Mouse (Mus musculus) thymus, postnatal 4 days (tissue): ENCODE measurements around the gene Map3k12.
A peak's percentile ranks its signal among the peaks of the same experiment; 100 is the strongest.

Experiments used
- DNase-seq: peaks from one replicate; pipeline ENCODE4 v3.0.0; 2021

Map3k12 gene

GRCm38 (mm10) chr15:102458050-102458736 lies 58.7 kb downstream of the Map3k12 start:
- DNase-seq = peak; percentile 52

DNA sequence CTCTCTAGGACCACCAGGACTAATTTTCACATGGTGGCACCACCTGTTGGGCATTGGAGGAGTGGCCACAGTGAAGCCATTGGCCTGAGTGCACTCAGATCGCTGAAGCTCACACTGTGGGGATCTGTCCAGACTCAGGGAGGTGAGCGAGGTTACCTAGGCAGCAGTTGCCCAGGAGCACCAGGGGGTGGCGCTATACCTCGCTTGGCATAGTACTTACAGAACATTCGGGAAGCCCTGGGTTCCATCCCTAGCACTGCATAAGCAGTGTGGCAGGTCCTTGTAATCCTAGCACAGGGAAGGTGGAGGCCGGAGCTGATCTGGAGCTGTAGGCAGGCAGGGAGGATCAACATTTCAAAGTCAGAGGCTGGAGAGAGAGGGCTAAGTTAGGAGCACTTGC lies 60.9 kb downstream of the Map3k12 start:
- peak; percentile 58 for DNase-seq

- DNase-seq = no peak
These were observed 65.0 kb downstream of the Map3k12 start for GRCm38 (mm10) chr15:102451666-102452430.

DNA sequence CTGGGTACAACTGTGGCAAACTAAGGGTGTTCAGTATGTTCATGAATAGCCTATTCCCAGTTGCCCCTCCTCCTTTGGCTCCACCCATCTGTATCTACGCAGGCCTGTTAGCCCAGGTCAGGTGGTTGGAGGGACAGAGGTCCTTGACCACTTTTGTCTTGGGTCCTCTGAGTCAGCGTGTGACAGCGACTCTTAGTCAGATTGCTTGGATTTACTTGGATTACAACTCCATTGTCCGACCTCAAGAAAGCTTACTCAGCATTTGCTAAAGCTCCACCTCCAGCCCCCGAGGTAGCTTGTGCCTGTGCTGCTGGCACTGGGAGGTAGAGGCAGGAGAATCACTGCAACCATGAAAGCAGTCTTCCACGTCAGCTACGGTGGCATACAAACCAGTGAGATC lies 65.9 kb downstream of the Map3k12 start:
- DNase-seq = no peak

DNA sequence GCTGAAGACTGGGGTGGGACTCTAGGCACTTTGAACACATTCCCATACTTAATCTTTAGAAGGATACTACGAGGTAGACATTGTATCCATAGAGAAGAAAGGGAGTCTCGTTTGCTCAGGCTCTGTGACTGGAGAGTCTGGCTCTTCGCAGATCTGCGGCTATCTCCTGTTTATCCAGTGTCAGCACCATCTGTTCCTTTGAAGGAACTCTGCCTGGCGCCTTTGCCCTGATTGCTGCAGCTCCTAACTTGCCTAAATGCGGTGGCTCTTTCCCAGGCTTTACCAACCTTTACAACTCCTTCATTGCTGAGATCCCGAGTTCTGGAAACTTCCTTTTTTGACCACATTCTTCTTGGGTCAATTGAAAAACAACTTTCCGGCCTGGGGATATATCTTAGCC lies 67.5 kb downstream of the Map3k12 start:
- DNase-seq = no peak
